Mouse (Mus musculus) small intestine, adult 2 months (tissue): ENCODE data around the gene Itih3. TPM values are rescaled to one million over a fixed set of nuclear protein-coding genes. Genes with fewer than 3 reads are reported as not detected.

Experiments used
- H3K27ac ChIP-seq: fragments of 200-500 bp; 2 replicates; pipeline ENCODE4 v1.5.1; 2012; ENCODE audit warnings: low read depth, low read length, control low read depth, inconsistent platforms; ENCODE audit not compliant: insufficient read depth
- H3K27me3 ChIP-seq: fragments of 200-500 bp; 2 replicates; pipeline ENCODE4 v1.6.1; 2012; ENCODE audit warnings: mild to moderate bottlenecking, moderate library complexity, low read length, inconsistent platforms; ENCODE audit not compliant: control insufficient read depth, insufficient read depth
- H3K36me3 ChIP-seq: fragments of 200-500 bp; 2 replicates; pipeline ENCODE4 v1.6.1; 2012; ENCODE audit warnings: mild to moderate bottlenecking, low read length, control low read depth, inconsistent platforms; ENCODE audit not compliant: control insufficient read depth, insufficient read depth
- H3K4me1 ChIP-seq: fragments of 200-500 bp; 2 replicates; pipeline ENCODE4 v1.6.1; 2012; ENCODE audit warnings: low read length, inconsistent platforms, mixed read lengths; ENCODE audit not compliant: control insufficient read depth, insufficient read depth, insufficient read length
- H3K4me3 ChIP-seq: fragments of 200-500 bp; 2 replicates; pipeline ENCODE4 v1.5.1; 2012; ENCODE audit warnings: low read depth, mild to moderate bottlenecking, control low read depth, inconsistent platforms, low read length, moderate library complexity
- CTCF ChIP-seq: fragments of 200-500 bp; IDR thresholded peaks from 2 replicates; pipeline ENCODE4 v1.5.1; 2012; ENCODE audit warnings: low read depth, mild to moderate bottlenecking, control low read depth, inconsistent platforms, low read length, moderate library complexity, mixed read lengths; ENCODE audit not compliant: insufficient replicate concordance, insufficient read length; ENCODE audit errors: extremely low read depth
- POLR2A ChIP-seq: fragments of 200-500 bp; IDR thresholded peaks from 2 replicates; pipeline ENCODE4 v1.6.1; 2012; ENCODE audit warnings: low read depth, mild to moderate bottlenecking, control low read depth, inconsistent platforms, low read length, moderate library complexity
- WGBS: fragments of 180-500 bp; shearing (Covaris S2); methylation state at CpG from one replicate; pipeline ENCODE4 v1.1.7; 2018; 5-methylcytosine and 5-hydroxymethylcytosine counted together
- polyA plus RNA-seq: library from polyadenylated mRNA; depleted of rRNA; stranded (reverse); fragments of >200 nt; gene quantifications from 2 replicates; pipeline ENCODE4 v1.2.3, GENCODE M21; 2012

The Itih3 gene
- polyA plus RNA-seq, 1 experiment: 0.49 TPM

DNA sequence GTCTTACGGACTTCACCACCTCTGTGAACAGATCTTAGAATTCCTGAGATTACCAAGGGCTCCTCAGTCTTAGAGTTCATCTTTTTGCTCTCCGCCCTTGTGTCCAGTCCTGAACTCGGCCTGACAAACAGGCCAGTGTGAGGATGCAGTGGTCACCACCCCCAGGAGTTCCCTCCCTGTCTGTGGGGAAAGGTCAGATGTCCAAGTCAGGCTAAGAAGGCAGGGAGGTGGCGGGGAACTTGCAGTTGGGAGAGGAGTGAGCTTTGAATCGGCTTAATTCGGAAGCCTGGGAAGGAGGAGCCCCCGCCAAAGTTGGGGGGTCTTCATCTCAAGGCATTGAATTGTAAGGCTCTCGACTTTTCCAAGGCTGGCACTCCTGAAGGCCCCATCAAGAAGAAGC is 43.3 kb downstream of the Itih3 start:
- WGBS: 69% methylated on average over 8 of the region's 8 CpGs
- H3K4me1 ChIP-seq: peaks cover 5% of the 10 kb centered on the region; the same call in 1 of the 2 replicates
- TF ChIP-seq POLR2A (no peak), CTCF (no peak)
- peak overlapping the region; percentile 3; the same call in 1 of the 2 replicates for H3K27ac ChIP-seq
- peak overlapping the region; percentile 45 for H3K4me3 ChIP-seq
- H3K36me3 ChIP-seq: no peaks in the 10 kb centered on the region
- H3K27me3 ChIP-seq: no peaks in the 10 kb centered on the region

DNA sequence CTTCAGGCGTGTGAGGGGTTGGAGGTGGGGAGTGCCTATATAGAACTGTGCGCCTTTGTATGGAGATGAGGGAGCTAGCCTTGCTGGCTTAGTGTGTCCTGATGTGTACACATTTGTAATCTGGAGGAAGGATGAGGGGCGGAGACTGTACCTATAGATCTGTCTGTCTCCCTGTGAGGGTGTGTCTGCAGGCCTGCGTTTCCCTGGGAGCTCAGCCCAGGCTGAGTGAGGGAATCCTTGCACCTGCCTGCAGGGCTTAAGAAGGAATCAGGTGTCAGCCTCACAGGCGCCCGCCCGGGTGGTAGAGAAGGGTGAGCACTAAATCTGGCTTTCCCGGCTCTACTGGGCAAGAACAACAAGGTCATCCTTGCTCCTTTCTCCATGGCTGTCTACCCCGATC is 43.8 kb downstream of the Itih3 start:
- Histone ChIP-seq H3K4me1 (peaks cover 5% of the 10 kb centered on the region; the same call in 1 of the 2 replicates), H3K36me3 (no peaks in the 10 kb centered on the region), H3K4me3 (peak overlapping the region; percentile 45), H3K27ac (peak overlapping the region; percentile 78), H3K27me3 (no peaks in the 10 kb centered on the region)
- 30% methylated on average over 9 of the region's 9 CpGs for WGBS
- TF ChIP-seq POLR2A (no peak), CTCF (no peak)

DNA sequence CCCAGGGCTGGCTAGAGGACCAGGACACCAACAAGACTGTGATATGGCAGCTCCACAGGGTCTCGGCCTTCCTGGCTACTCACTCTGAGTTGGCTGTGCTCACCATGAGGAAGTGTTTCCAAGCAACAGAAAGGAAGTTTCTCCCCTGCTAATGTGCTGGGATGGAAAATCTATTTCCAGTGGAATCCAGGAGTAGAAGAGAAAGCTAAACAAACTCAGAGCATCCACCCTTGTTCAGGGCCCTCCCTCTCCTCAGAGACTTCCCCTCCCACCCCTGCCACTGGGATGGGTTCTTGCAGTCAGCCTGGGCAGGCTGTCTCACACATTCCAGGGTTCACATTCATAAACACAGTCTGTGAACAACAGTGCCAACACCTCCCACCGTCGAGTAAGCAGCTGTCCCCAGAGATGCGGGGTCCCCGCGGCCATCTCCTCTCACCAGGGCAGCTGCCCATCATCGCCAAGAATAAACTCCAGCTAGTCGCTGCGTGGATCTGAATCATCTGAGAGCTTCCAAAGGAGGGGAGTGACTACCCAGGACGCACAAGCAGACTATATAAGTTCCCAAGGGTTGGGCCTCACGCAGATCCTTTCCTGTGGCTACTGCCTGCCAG is 44.5 kb downstream of the Itih3 start, which contains the start of gene Mustn1:
Mustn1 (plus strand) TSS at position 243 of the 614 bp plus-strand sequence.
- H3K27ac ChIP-seq: peak within 1 kb of the TSS; percentile 78
- TF ChIP-seq POLR2A: no peak
- H3K36me3 ChIP-seq: peaks cover 3% of the 10 kb centered on the region; the same call in 1 of the 2 replicates
- no peaks in the 10 kb centered on the region for H3K27me3 ChIP-seq
- peaks cover 5% of the 10 kb centered on the region; the same call in 1 of the 2 replicates for H3K4me1 ChIP-seq
- 69% methylated on average over 11 of the region's 11 CpGs for WGBS
- H3K4me3 ChIP-seq: peak within 1 kb of the TSS; percentile 45

DNA sequence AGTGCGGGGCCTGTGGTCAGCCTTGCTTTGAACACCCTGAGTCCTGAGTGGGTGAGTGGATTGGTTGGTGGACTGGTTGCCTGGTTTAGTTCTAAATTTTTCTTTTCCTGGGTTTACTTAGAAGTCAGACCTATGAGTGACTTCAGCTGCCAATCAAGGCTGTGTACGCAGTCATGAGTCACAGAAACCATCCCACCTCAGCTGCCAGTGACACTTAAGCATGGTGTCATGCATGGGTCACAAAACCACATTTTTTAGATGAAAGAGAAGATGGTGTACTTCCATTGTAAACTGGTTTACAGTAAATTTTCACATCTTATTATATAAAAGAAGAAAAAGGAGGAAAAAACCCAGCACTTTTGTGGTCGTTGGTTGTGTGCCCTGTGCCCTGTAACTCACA is 45.7 kb downstream of the Itih3 start:
- no peak for TF ChIP-seq CTCF
- no peak for TF ChIP-seq POLR2A
- Histone ChIP-seq H3K27me3 (no peaks in the 10 kb centered on the region), H3K36me3 (peaks cover 9% of the 10 kb centered on the region; the same call in 1 of the 2 replicates), H3K4me1 (peaks cover 5% of the 10 kb centered on the region; the same call in 1 of the 2 replicates), H3K4me3 (no peak overlapping the region), H3K27ac (no peak overlapping the region)
- 90% methylated on average over 3 of the region's 3 CpGs for WGBS

DNA sequence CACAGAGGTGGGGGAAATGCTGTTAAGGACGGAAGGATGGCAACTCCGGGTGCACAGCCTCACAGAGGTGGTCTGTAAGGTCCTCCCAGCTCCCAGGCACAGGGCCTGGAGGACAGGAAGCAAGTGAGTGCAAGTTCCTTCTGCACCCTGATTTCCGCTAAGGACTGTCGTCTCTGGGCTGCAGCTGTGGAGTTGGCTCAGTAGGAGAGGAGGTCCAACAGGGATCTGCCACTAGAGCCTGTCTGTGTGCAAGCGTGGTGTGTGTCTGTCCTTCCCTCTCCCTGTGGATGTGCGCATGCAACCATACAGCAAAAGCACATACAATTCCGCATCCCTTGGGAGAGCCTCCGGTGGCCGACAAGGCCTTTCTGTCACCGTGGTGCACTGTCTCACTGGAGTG is 47.1 kb downstream of the Itih3 start:
- TF ChIP-seq POLR2A: no peak
- no peak for TF ChIP-seq CTCF
- peaks cover 5% of the 10 kb centered on the region; the same call in 1 of the 2 replicates for H3K4me1 ChIP-seq
- no peak overlapping the region for H3K4me3 ChIP-seq
- no peak overlapping the region for H3K27ac ChIP-seq
- no peaks in the 10 kb centered on the region for H3K27me3 ChIP-seq
- peaks cover 9% of the 10 kb centered on the region; the same call in 1 of the 2 replicates for H3K36me3 ChIP-seq
- 87% methylated on average over 10 of the region's 10 CpGs for WGBS

DNA sequence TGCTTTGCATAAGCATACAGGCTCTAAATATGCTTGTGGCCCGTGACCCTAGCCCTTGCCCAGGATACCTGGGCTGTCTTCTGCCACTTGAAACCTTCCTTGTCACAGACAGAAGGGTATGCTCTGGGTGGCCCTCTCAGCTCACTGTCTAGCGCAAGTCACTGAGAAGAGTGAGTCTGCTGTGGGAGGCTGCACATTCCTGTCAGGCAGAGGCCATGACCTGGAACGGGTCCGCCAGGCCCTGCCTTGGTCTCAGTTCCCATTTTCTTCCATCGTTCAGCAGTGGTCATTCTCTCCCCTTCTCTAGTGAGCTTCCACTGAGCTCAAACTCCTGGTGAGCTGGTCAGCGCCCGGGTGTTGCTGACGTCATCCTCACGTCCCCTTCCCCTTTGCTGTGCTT is 47.6 kb downstream of the Itih3 start:
- H3K36me3 ChIP-seq: peaks cover 9% of the 10 kb centered on the region; the same call in 1 of the 2 replicates
- no peak for TF ChIP-seq POLR2A
- TF ChIP-seq CTCF: no peak

DNA sequence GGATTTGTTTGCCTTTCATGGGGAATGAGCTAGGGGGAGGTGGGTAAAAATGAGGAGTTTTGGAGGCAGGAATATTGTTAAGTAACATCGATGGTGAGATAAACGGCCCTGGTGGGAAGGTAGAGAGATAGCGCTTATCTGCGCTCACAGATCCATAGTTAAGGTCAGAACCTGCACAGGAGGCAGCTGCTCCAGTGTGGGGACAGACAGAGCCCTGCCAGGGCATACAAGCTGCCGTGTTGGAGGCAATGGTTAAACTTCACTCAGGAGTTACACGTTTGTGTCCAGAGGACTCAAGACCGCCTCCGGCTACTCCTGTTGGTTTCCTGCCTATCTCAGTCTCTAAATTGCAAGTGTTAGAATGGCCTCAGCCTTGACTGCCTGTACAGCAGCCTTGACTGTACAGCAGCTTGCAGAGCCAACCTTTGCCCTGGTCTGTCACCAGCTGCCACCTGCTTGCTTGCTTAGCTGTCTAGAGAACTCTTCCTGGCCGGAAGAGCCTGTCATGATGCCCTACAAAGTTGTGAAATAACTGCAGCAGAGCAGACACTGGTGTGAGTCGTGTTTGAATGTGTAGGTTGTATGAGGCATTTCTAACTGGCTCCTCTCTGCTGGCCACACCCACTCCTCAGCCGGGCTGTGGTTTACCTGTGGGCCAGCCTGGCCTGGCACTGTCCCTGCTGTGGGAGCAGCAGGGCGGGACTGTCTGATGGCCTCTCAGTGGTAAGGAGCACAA is 48.3 kb downstream of the Itih3 start:
- Histone ChIP-seq H3K27me3 (no peaks in the 10 kb centered on the region), H3K36me3 (peaks cover 9% of the 10 kb centered on the region; the same call in 1 of the 2 replicates), H3K4me1 (peaks cover 5% of the 10 kb centered on the region), H3K4me3 (no peak overlapping the region), H3K27ac (no peak overlapping the region)
- TF ChIP-seq CTCF (no peak), POLR2A (0 out of 2 replicates have a peak, but pooled peaks have one; percentile 19)
- 35% methylated on average over 12 of the region's 12 CpGs for WGBS

More for the DNA sequence above, 47.6 kb downstream of the Itih3 start:
- Histone ChIP-seq H3K4me3 (no peak overlapping the region), H3K4me1 (peaks cover 5% of the 10 kb centered on the region; the same call in 1 of the 2 replicates), H3K27ac (no peak overlapping the region), H3K27me3 (no peaks in the 10 kb centered on the region)
- 86% methylated on average over 9 of the region's 9 CpGs for WGBS
